Mouse (Mus musculus) hindbrain, embryonic 16.5 days (tissue): ENCODE results near the gene Aptx. TPM values are rescaled to one million over a fixed set of nuclear protein-coding genes. Genes with fewer than 3 reads are reported as not detected.
A peak's percentile ranks its signal among the peaks of the same experiment; 100 is the strongest.

Source experiments
- ATAC-seq: fragments of 200-750 bp; cut with Nextera tagmentation; 2 replicates; pipeline ENCODE4 v1.8.0; 2017; ENCODE audit warnings: moderate TSS enrichment, moderate library complexity
- H3K27ac ChIP-seq: fragments of 300-500 bp; sonication (generic); 2 replicates; pipeline ENCODE4 v1.5.1; 2014; ENCODE audit warnings: low read depth, mild to moderate bottlenecking, control low read depth, low read length, moderate library complexity
- H3K27me3 ChIP-seq: fragments of 300-500 bp; sonication (generic); replicated peaks from 2 replicates; pipeline ENCODE4 v1.6.1; 2014; ENCODE audit warnings: low read length; ENCODE audit not compliant: control insufficient read depth, insufficient read depth
- H3K36me3 ChIP-seq: fragments of 300-500 bp; sonication (generic); 2 replicates; pipeline ENCODE4 v1.6.1; 2014; ENCODE audit warnings: mild to moderate bottlenecking, low read length, moderate library complexity, mixed read lengths; ENCODE audit not compliant: control insufficient read depth, insufficient read depth
- H3K4me1 ChIP-seq: fragments of 300-500 bp; sonication (generic); 2 replicates; pipeline ENCODE4 v1.6.1; 2014; ENCODE audit warnings: low read depth, low read length; ENCODE audit not compliant: control insufficient read depth, insufficient read depth
- H3K4me2 ChIP-seq: fragments of 300-500 bp; sonication (generic); 2 replicates; pipeline ENCODE4 v1.6.1; 2014; ENCODE audit warnings: mild to moderate bottlenecking, low read length, control low read depth, moderate library complexity
- H3K4me3 ChIP-seq: fragments of 300-500 bp; sonication (generic); 2 replicates; pipeline ENCODE4 v1.5.1; 2014; ENCODE audit warnings: mild to moderate bottlenecking, low read length, control low read depth, moderate library complexity
- H3K9ac ChIP-seq: fragments of 300-500 bp; sonication (generic); 2 replicates; pipeline ENCODE4 v1.6.1; 2014; ENCODE audit warnings: low read depth, mild to moderate bottlenecking, control low read depth, low read length, moderate library complexity
- H3K9me3 ChIP-seq: fragments of 300-500 bp; sonication (generic); 2 replicates; pipeline ENCODE4 v1.6.1; 2014; ENCODE audit warnings: mild to moderate bottlenecking, low read length, moderate library complexity; ENCODE audit not compliant: control insufficient read depth
- WGBS: fragments of 180-500 bp; shearing (Covaris S2); extraction: QIAGEN DNeasy Blood & Tissue Kit; methylation state at CpG from one replicate; pipeline ENCODE4 v1.1.7; 2014; 5-methylcytosine and 5-hydroxymethylcytosine counted together
- polyA plus RNA-seq: library from polyadenylated mRNA; unstranded; fragments of >200 nt; fragmentation: Nextera tagmentation; extraction: Ambion mirVana; gene quantifications from 2 replicates; pipeline ENCODE4 v1.2.1, GENCODE M21; 2015

The Aptx gene
- polyA plus RNA-seq, 1 experiment from 2014 or later, result 44.8 TPM

DNA sequence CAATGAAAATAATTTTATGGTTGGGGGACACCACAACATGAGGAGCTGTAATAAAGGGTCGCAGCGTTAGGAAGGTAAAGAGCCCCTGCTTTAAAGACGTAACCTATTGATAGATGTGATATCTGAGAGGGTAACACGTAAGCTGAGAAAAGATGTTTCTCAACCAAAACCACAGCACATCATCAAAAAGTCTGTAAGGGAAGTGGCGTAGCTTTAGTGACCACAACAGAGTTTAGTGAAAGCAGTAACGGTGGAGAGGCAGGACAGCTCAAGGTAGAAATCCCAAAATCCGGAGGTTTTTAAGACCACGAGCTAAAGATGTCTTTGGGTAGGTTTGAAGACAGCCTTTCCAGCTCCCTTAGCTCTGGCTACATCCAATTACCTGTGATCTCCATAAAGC lies 17.9 kb upstream of the Aptx start:
- Histone ChIP-seq H3K27ac (no peak overlapping the region), H3K9me3 (no peaks in the 10 kb centered on the region), H3K4me3 (no peak overlapping the region), H3K9ac (no peak overlapping the region), H3K27me3 (no peaks in the 10 kb centered on the region), H3K36me3 (peaks cover 3% of the 10 kb centered on the region; the same call in 1 of the 2 replicates), H3K4me1 (peaks cover 27% of the 10 kb centered on the region), H3K4me2 (no peak overlapping the region)
- no peak for ATAC-seq
- 94% methylated on average over 8 of the region's 8 CpGs for WGBS

DNA sequence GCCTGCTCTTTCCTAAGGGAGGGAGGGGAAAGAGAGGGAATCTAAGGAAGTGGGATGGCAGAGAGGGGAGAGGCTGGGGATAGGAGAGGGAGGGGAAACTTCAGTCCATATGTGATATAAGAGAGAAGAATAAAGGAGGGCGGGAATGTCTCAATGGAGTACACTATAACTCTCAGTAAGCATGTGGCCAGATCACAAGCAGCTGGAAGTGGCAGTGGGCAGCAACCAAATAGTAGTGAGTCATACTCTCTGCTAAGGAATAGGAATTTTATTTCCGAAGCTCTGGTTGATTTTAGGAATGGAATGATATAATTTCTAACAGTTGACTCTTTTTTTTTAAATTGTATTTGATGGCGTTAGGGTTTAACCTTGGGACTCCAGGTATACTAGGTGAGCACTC lies 14.1 kb upstream of the Aptx start:
- WGBS, result 89% methylated on average over 3 of the region's 3 CpGs

DNA sequence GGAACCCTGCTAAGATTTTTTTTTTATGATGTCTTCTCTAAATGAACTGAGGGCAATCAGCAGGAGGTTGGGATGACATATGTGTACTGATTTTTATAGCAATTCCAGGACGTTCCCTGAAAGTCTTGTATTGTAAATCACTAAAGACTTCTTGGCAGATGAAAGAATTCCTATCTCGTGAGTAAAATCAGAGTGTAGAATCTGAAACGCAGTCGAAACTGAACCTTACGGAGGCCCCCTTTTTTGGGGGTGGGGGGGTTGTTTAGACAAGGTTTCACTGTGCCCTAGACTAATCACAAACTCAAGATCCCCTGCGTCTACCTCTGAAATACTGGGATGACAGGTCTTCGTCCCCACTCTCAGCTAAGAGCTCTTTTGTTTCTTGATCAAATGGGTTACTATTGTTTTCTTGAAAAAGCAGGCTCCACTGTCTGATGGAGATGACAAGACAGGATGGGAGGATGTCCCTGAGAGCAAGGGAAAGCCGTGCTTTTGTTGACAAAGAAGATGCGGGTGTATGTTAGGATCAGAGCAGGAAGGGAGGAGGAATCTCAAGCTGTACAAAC lies 799 bp upstream of the Aptx start:
- Histone ChIP-seq H3K4me1 (peaks cover 17% of the 10 kb centered on the region), H3K36me3 (no peaks in the 10 kb centered on the region), H3K4me2 (peak overlapping the region; percentile 78), H3K27ac (peak overlapping the region; percentile 96), H3K4me3 (peak overlapping the region; percentile 57), H3K27me3 (no peaks in the 10 kb centered on the region), H3K9ac (peak overlapping the region; percentile 75), H3K9me3 (no peaks in the 10 kb centered on the region)
- no peak for ATAC-seq
- WGBS, result 21% methylated on average over 9 of the region's 9 CpGs

More for the DNA sequence above, 14.1 kb upstream of the Aptx start:
- no peak for ATAC-seq
- Histone ChIP-seq H3K9ac (no peak overlapping the region), H3K27ac (no peak overlapping the region), H3K4me3 (no peak overlapping the region), H3K9me3 (no peaks in the 10 kb centered on the region), H3K27me3 (no peaks in the 10 kb centered on the region), H3K36me3 (no peaks in the 10 kb centered on the region), H3K4me1 (peaks cover 7% of the 10 kb centered on the region), H3K4me2 (no peak overlapping the region)

DNA sequence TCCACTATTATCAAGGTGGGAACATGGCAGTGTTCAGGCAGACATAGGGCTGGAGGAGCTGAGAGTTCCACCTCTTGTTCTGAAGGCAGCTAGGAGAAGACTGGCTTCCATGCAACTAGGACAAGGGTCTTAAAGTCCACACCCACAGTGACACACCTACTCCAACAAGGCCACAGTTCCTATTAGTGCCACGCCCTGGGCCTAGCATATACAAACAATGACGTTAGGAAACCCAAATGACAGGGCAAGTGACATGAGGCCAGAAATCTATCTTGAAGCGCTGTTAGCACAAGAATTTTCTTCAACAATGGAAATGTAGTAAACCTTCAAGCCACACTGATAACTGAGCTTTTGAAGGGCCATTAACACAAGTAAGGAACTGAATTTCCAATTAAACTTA lies 1.2 kb downstream of the Aptx start:
- H3K27me3 ChIP-seq, result no peaks in the 10 kb centered on the region
- no peak overlapping the region for H3K27ac ChIP-seq
- no peak for ATAC-seq
- H3K9ac ChIP-seq, result no peak overlapping the region; the same call in 1 of the 2 replicates
- peak overlapping the region; percentile 57 for H3K4me3 ChIP-seq
- H3K4me2 ChIP-seq, result peak overlapping the region; percentile 76
- H3K4me1 ChIP-seq, result peaks cover 17% of the 10 kb centered on the region
- 94% methylated on average over 3 of the region's 3 CpGs for WGBS
- no peaks in the 10 kb centered on the region for H3K9me3 ChIP-seq
- H3K36me3 ChIP-seq, result no peaks in the 10 kb centered on the region

DNA sequence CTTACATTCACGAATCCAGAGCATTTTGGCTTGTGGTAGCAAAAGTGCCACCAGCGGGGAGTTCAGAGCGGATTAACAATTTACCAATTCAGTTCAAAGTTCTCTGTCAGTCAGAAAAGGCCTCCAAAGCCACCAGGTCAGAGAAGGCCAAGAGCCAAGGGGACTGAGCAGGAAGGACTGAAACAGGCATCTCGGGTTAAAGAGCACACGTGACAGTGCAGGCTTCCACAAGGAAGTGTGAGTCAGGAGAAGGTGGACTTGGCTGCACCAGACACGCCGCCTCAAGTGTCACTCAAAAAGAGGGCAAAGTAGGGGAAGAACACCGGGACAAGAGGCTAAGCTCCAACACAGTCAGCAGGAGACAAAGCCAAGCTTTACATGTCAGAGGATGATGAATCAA lies 2.8 kb downstream of the Aptx start:
- H3K9ac ChIP-seq, result no peak overlapping the region
- 86% methylated on average over 8 of the region's 8 CpGs for WGBS
- H3K4me3 ChIP-seq, result no peak overlapping the region
- no peak overlapping the region for H3K4me2 ChIP-seq
- H3K9me3 ChIP-seq, result no peaks in the 10 kb centered on the region
- ATAC-seq, result no peak
- peaks cover 4% of the 10 kb centered on the region; the same call in 1 of the 2 replicates for H3K36me3 ChIP-seq
- peaks cover 17% of the 10 kb centered on the region for H3K4me1 ChIP-seq
- no peaks in the 10 kb centered on the region for H3K27me3 ChIP-seq
- H3K27ac ChIP-seq, result no peak overlapping the region

DNA sequence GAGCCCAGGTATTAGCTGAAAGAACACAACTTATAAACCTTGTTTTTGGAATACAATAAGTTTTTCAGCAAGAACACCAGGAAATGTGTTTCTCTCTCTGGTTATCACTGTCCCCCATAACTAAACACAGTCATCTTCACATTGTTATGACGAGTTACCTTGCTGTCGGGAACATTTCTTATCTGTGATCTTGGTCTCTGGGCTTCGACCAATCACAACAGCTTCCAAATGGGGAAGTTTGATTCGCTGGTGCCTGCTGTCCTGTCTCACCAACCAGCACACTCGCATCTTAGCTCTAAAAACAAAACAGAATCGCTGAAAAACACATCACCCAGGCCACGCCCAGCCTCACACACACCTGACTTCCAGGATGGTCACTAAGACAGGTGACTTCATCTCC lies 5.9 kb downstream of the Aptx start:
- Histone ChIP-seq H3K4me3 (no peak overlapping the region), H3K27ac (no peak overlapping the region), H3K9ac (no peak overlapping the region), H3K9me3 (no peaks in the 10 kb centered on the region), H3K4me1 (peaks cover 7% of the 10 kb centered on the region), H3K4me2 (no peak overlapping the region), H3K27me3 (no peaks in the 10 kb centered on the region), H3K36me3 (peaks cover 15% of the 10 kb centered on the region; the same call in 1 of the 2 replicates)
- 88% methylated on average over 7 of the region's 7 CpGs for WGBS
- ATAC-seq, result no peak

DNA sequence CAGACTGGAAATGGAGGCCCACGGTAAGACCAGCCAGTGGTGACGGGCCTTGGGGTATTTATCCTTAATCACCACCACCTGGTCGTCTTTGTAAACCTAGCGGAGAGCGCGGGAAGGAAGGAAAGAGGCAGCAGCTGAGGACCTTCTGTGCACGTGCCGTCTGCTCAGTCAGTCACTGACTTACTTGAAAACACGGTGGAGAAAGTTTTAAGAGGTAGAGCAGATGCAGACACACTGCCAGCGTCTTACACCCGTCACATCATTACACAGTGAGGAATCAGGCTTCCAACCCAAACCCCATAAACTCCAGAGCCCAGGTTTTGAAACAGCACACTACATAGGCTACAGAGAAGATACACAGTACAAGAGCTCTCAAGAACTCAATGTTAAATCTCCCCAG lies 11.9 kb downstream of the Aptx start:
- Histone ChIP-seq H3K9ac (no peak overlapping the region), H3K36me3 (peaks cover 27% of the 10 kb centered on the region)
- 88% methylated on average over 11 of the region's 11 CpGs for WGBS

DNA sequence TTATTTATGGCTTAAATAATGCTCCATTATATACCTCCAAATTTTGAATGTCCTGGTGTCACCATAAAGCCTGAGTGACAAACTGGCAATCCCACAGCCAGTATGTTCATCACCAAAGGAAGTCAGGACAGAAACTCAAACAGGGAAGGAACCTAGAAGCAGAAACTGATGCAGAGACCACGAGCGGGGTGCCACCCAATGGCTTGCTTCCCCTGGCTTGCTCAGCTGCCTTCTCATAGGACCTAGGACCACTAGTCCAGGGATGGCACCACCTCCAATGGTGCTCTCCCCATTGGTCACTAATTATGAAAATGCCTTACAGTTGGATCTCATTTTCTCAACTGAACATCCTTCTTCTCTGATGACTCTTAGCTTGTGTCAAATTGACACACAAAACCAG lies 19.7 kb downstream of the Aptx start:
- H3K4me1 ChIP-seq, result no peaks in the 10 kb centered on the region
- no peak for ATAC-seq
- no peak overlapping the region for H3K9ac ChIP-seq
- no peaks in the 10 kb centered on the region for H3K27me3 ChIP-seq
- H3K27ac ChIP-seq, result no peak overlapping the region
- no peak overlapping the region for H3K4me3 ChIP-seq
- no peak overlapping the region for H3K4me2 ChIP-seq
- H3K36me3 ChIP-seq, result peaks cover 6% of the 10 kb centered on the region; the same call in 1 of the 2 replicates
- H3K9me3 ChIP-seq, result no peaks in the 10 kb centered on the region
- 100% methylated on average over 2 of the region's 2 CpGs for WGBS

More for the DNA sequence above, 11.9 kb downstream of the Aptx start:
- no peak for ATAC-seq
- H3K27me3 ChIP-seq, result no peaks in the 10 kb centered on the region
- H3K4me3 ChIP-seq, result no peak overlapping the region
- no peak overlapping the region for H3K27ac ChIP-seq
- no peaks in the 10 kb centered on the region for H3K4me1 ChIP-seq
- H3K9me3 ChIP-seq, result no peaks in the 10 kb centered on the region
- no peak overlapping the region for H3K4me2 ChIP-seq

DNA sequence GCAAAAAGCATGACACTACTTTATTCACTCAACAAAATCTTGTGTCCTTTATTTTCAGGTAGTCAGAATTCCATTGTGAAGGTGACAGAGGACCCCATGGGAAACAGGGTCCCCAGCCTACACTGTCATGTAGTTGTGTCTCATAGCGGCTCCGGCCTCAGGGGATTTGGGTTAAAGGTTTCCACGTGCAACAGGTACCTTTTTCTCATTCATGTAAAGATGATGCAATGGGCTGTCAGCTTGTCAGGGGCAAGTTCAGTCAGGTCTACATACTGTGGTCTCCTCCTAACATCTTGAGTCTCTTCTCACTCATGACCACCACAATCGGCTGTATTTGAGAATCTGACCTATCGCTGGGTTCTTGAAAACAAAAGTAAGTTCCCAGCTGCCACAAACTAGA lies 20.6 kb downstream of the Aptx start:
- Histone ChIP-seq H3K4me3 (no peak overlapping the region), H3K27me3 (no peaks in the 10 kb centered on the region), H3K9me3 (no peaks in the 10 kb centered on the region), H3K4me1 (no peaks in the 10 kb centered on the region), H3K36me3 (0 out of 2 replicates have a peak, but pooled peaks cover under 1% of the 10 kb centered on the region), H3K27ac (no peak overlapping the region), H3K4me2 (no peak overlapping the region), H3K9ac (no peak overlapping the region)
- no peak for ATAC-seq
- WGBS, result 93% methylated on average over 5 of the region's 5 CpGs
